Mouse (Mus musculus) intestine, embryonic 15.5 days (tissue): ENCODE data around the gene Rinl. TPM values are rescaled to one million over a fixed set of nuclear protein-coding genes. Genes with fewer than 3 reads are reported as not detected.

Experiments
- ATAC-seq: fragments of 200-750 bp; cut with Nextera tagmentation; 2 replicates; pipeline ENCODE4 v1.8.0; 2017; ENCODE audit warnings: moderate TSS enrichment, moderate library complexity
- H3K27ac ChIP-seq: fragments of 300-500 bp; sonication (generic); 2 replicates; pipeline ENCODE4 v1.5.1; 2015; ENCODE audit warnings: mild to moderate bottlenecking, inconsistent platforms
- H3K27me3 ChIP-seq: fragments of 300-500 bp; sonication (generic); replicated peaks from 2 replicates; pipeline ENCODE4 v1.6.1; 2015; ENCODE audit warnings: inconsistent platforms
- H3K36me3 ChIP-seq: fragments of 300-500 bp; sonication (generic); 2 replicates; pipeline ENCODE4 v1.6.1; 2015; ENCODE audit warnings: inconsistent platforms
- H3K4me1 ChIP-seq: fragments of 300-500 bp; sonication (generic); replicated peaks from 2 replicates; pipeline ENCODE4 v1.6.1; 2015; ENCODE audit warnings: inconsistent platforms
- H3K4me2 ChIP-seq: fragments of 300-500 bp; sonication (generic); replicated peaks from 2 replicates; pipeline ENCODE4 v1.6.1; 2015; ENCODE audit warnings: mild to moderate bottlenecking, inconsistent platforms
- H3K4me3 ChIP-seq: fragments of 300-500 bp; sonication (generic); replicated peaks from 2 replicates; pipeline ENCODE4 v1.5.1; 2015; ENCODE audit warnings: inconsistent platforms
- H3K9ac ChIP-seq: fragments of 300-500 bp; sonication (generic); 2 replicates; pipeline ENCODE4 v1.6.1; 2015; ENCODE audit warnings: inconsistent platforms
- H3K9me3 ChIP-seq: fragments of 300-500 bp; sonication (generic); 2 replicates; pipeline ENCODE4 v1.6.1; 2016; ENCODE audit warnings: inconsistent platforms
- WGBS: fragments of 180-500 bp; shearing (Covaris S2); methylation state at CpG from one replicate; pipeline ENCODE4 v1.1.7; 2015; 5-methylcytosine and 5-hydroxymethylcytosine counted together
- polyA plus RNA-seq: library from polyadenylated mRNA; unstranded; fragments of >200 nt; fragmentation: Nextera tagmentation; extraction: Ambion mirVana; gene quantifications from 2 replicates; pipeline ENCODE4 v1.2.1, GENCODE M21; 2015

Gene Rinl
- polyA plus RNA-seq = 4.5 and 5.6 TPM in 2 replicates

- Histone ChIP-seq H3K9ac (no peak within 1 kb of the TSS), H3K27me3 (no peaks in the 10 kb centered on the region), H3K4me2 (no peak within 1 kb of the TSS), H3K4me1 (peaks cover 22% of the 10 kb centered on the region), H3K4me3 (no peak within 1 kb of the TSS), H3K36me3 (no peaks in the 10 kb centered on the region), H3K27ac (peak within 1 kb of the TSS; percentile 6; the same call in 1 of the 2 replicates), H3K9me3 (no peaks in the 10 kb centered on the region)
- WGBS = 61% methylated on average over 5 of the region's 5 CpGs
- ATAC-seq = no peak
Observed at GRCm38 (mm10) chr7:28788307-28789195, at the start of gene Rinl. Gene Rinl, plus strand, starts transcription at chr7:28788969.

GRCm38 (mm10) chr7:28739829-28740228 is 48.9 kb upstream of the Rinl start:
- no peak overlapping the region for H3K9ac ChIP-seq
- H3K4me3 ChIP-seq = no peak overlapping the region
- no peak for ATAC-seq
- H3K4me2 ChIP-seq = no peak overlapping the region
- no peaks in the 10 kb centered on the region for H3K27me3 ChIP-seq
- no peak overlapping the region for H3K27ac ChIP-seq
- peaks cover 4% of the 10 kb centered on the region for H3K36me3 ChIP-seq
- 94% methylated on average over 21 of the region's 21 CpGs for WGBS
- H3K9me3 ChIP-seq = no peaks in the 10 kb centered on the region
- H3K4me1 ChIP-seq = 0 out of 2 replicates have a peak, but pooled peaks cover 4% of the 10 kb centered on the region

- H3K27me3 ChIP-seq = no peaks in the 10 kb centered on the region
- ATAC-seq = no peak
- peak overlapping the region; percentile 73 for H3K4me2 ChIP-seq
- H3K9me3 ChIP-seq = no peaks in the 10 kb centered on the region
- H3K36me3 ChIP-seq = peaks cover 4% of the 10 kb centered on the region
- H3K4me1 ChIP-seq = 0 out of 2 replicates have a peak, but pooled peaks cover 4% of the 10 kb centered on the region
- 0 out of 2 replicates have a peak overlapping the region, but pooled peaks have one; percentile 23 for H3K27ac ChIP-seq
- peak overlapping the region; percentile 59 for H3K9ac ChIP-seq
- WGBS = 27% methylated on average over 9 of the region's 9 CpGs
- peak overlapping the region; percentile 51 for H3K4me3 ChIP-seq
Observed at GRCm38 (mm10) chr7:28740949-28741348, 47.8 kb upstream of the Rinl start.

- WGBS = under 1% methylated on average over 13 of the region's 13 CpGs
- H3K27me3 ChIP-seq = no peaks in the 10 kb centered on the region
- peaks cover 4% of the 10 kb centered on the region for H3K36me3 ChIP-seq
- peak overlapping the region; percentile 73 for H3K4me2 ChIP-seq
- 0 out of 2 replicates have a peak, but pooled peaks cover 4% of the 10 kb centered on the region for H3K4me1 ChIP-seq
- H3K9ac ChIP-seq = peak overlapping the region; percentile 59
- H3K9me3 ChIP-seq = no peaks in the 10 kb centered on the region
- peak overlapping the region; percentile 52 for H3K27ac ChIP-seq
- H3K4me3 ChIP-seq = peak overlapping the region; percentile 51
- peak; percentile 34 for ATAC-seq
Observed at GRCm38 (mm10) chr7:28741368-28741708, 47.4 kb upstream of the Rinl start.

GRCm38 (mm10) chr7:28741709-28742438 is 46.9 kb upstream of the Rinl start, which contains the start of the genes Mrps12 and Sars2:
Gene Mrps12, minus strand, starts transcription at chr7:28741820.
Gene Sars2, plus strand, starts transcription at chr7:28741992.
- H3K4me2 ChIP-seq = peak within 1 kb of the TSS; percentile 73
- H3K27ac ChIP-seq = peak within 1 kb of the TSS; percentile 61
- H3K36me3 ChIP-seq = peaks cover 4% of the 10 kb centered on the region
- H3K4me1 ChIP-seq = 0 out of 2 replicates have a peak, but pooled peaks cover 4% of the 10 kb centered on the region
- H3K27me3 ChIP-seq = no peaks in the 10 kb centered on the region
- under 1% methylated on average over 39 of the region's 39 CpGs for WGBS
- peak within 1 kb of the TSS; percentile 51 for H3K4me3 ChIP-seq
- peak; percentile 98 for ATAC-seq
- no peaks in the 10 kb centered on the region for H3K9me3 ChIP-seq
- H3K9ac ChIP-seq = peak within 1 kb of the TSS; percentile 61

GRCm38 (mm10) chr7:28749935-28750334 is 38.8 kb upstream of the Rinl start:
- WGBS = 95% methylated on average over 7 of the region's 7 CpGs

GRCm38 (mm10) chr7:28756079-28756478 is 32.7 kb upstream of the Rinl start, which contains the start of gene Ccer2:
Gene Ccer2, plus strand, starts transcription at chr7:28756174.
- H3K27me3 ChIP-seq = peaks cover 8% of the 10 kb centered on the region
- no peaks in the 10 kb centered on the region for H3K9me3 ChIP-seq
- H3K4me1 ChIP-seq = peaks cover 5% of the 10 kb centered on the region; the same call in 1 of the 2 replicates
- no peak within 1 kb of the TSS for H3K9ac ChIP-seq
- H3K36me3 ChIP-seq = peaks cover 17% of the 10 kb centered on the region
- ATAC-seq = 0 out of 2 replicates have a peak, but pooled peaks have one; percentile 19
- no peak within 1 kb of the TSS for H3K27ac ChIP-seq
- peak within 1 kb of the TSS; percentile 17; the same call in 1 of the 2 replicates for H3K4me2 ChIP-seq
- no peak within 1 kb of the TSS for H3K4me3 ChIP-seq
- 2% methylated on average over 17 of the region's 17 CpGs for WGBS

More at GRCm38 (mm10) chr7:28749935-28750334, 38.8 kb upstream of the Rinl start:
- H3K36me3 ChIP-seq = 0 out of 2 replicates have a peak, but pooled peaks cover 8% of the 10 kb centered on the region
- no peaks in the 10 kb centered on the region for H3K9me3 ChIP-seq
- H3K4me1 ChIP-seq = no peaks in the 10 kb centered on the region
- no peak overlapping the region for H3K4me3 ChIP-seq
- H3K27me3 ChIP-seq = no peaks in the 10 kb centered on the region
- no peak for ATAC-seq
- no peak overlapping the region for H3K4me2 ChIP-seq
- no peak overlapping the region for H3K27ac ChIP-seq
- H3K9ac ChIP-seq = no peak overlapping the region

- peaks cover 8% of the 10 kb centered on the region for H3K27me3 ChIP-seq
- H3K36me3 ChIP-seq = peaks cover 18% of the 10 kb centered on the region
- 83% methylated on average over 13 of the region's 13 CpGs for WGBS
- peaks cover 5% of the 10 kb centered on the region; the same call in 1 of the 2 replicates for H3K4me1 ChIP-seq
- no peak overlapping the region for H3K9ac ChIP-seq
- H3K4me2 ChIP-seq = no peak overlapping the region
- no peak for ATAC-seq
- H3K4me3 ChIP-seq = no peak overlapping the region
- no peak overlapping the region for H3K27ac ChIP-seq
- H3K9me3 ChIP-seq = no peaks in the 10 kb centered on the region
Observed at GRCm38 (mm10) chr7:28758623-28759022, 30.1 kb upstream of the Rinl start.

- H3K27me3 ChIP-seq = no peaks in the 10 kb centered on the region
- H3K9ac ChIP-seq = no peak overlapping the region
- 87% methylated on average over 9 of the region's 9 CpGs for WGBS
- peaks cover 16% of the 10 kb centered on the region for H3K36me3 ChIP-seq
- H3K4me1 ChIP-seq = peaks cover 7% of the 10 kb centered on the region
- H3K4me3 ChIP-seq = no peak overlapping the region
- no peak for ATAC-seq
- no peaks in the 10 kb centered on the region for H3K9me3 ChIP-seq
- no peak overlapping the region for H3K27ac ChIP-seq
- no peak overlapping the region for H3K4me2 ChIP-seq
Observed at GRCm38 (mm10) chr7:28761907-28762306, 26.9 kb upstream of the Rinl start.

GRCm38 (mm10) chr7:28765211-28765610 is 23.6 kb upstream of the Rinl start:
- H3K9ac ChIP-seq = no peak overlapping the region
- H3K4me2 ChIP-seq = peak overlapping the region; percentile 75
- H3K36me3 ChIP-seq = peaks cover 10% of the 10 kb centered on the region
- no peak for ATAC-seq
- H3K27ac ChIP-seq = no peak overlapping the region
- H3K4me3 ChIP-seq = peak overlapping the region; percentile 78; the same call in 1 of the 2 replicates
- peaks cover 17% of the 10 kb centered on the region for H3K4me1 ChIP-seq
- no peaks in the 10 kb centered on the region for H3K9me3 ChIP-seq
- WGBS = 80% methylated on average over 6 of the region's 6 CpGs
- H3K27me3 ChIP-seq = no peaks in the 10 kb centered on the region

GRCm38 (mm10) chr7:28766173-28766879 is 22.4 kb upstream of the Rinl start, which contains the start of gene Sirt2:
Gene Sirt2, plus strand, starts transcription at chr7:28766735.
- Histone ChIP-seq H3K27ac (no peak within 1 kb of the TSS), H3K9ac (peak within 1 kb of the TSS; percentile 73), H3K4me3 (peak within 1 kb of the TSS; percentile 78), H3K27me3 (no peaks in the 10 kb centered on the region), H3K4me2 (peak within 1 kb of the TSS; percentile 75), H3K4me1 (peaks cover 17% of the 10 kb centered on the region), H3K36me3 (peaks cover 5% of the 10 kb centered on the region; the same call in 1 of the 2 replicates), H3K9me3 (no peaks in the 10 kb centered on the region)
- under 1% methylated on average over 45 of the region's 45 CpGs for WGBS
- ATAC-seq = peak; percentile 99
